Mouse (Mus musculus): ENCODE measurements around the gene Ifrd2.

Gene Ifrd2

DNA sequence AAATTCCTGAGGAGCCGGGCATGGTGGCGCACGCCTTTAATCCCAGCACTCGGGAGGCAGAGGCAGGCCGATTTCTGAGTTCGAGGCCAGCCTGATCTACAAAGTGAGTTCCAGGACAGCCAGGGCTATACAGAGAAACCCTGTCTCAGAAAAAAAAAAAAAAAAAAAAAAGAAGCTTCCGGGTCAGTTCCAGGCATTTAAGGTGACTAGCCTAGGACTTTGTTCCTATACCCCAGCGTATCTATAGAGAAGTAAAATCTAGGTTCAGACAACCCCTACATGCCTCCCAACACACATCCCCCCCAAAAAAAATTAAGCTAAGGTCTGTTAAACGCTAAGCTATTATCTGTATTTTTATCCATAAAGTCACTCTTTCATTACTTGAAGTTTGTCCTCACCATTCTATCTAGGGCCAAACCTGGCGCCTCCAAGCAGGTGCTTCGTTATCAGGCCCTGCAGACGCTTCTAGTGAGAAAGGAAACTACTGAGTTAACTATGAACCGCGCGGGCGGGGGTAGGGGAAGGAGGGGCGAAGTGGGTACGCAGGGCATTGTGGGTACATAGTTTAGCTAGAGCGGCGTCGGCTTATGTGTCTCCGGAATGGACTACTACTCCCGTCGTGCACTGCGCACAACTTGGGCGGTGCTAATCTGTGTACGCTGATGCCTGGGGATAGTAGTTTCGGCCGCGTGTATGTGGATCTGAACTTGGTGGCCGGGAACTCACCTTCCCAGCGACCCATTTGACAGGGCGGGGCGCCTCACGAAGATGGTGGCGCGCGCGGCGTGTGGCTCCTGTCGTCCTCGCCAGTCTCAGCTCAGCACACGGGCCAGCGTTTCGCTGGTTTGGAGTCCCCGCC, at the start of gene Ifrd2:
TSS of gene Ifrd2 (plus strand) at position 669 of the 859 bp plus-strand sequence.
- peak; percentile 100 for DNase-seq (ENCODE audit: low spot score)

- DNase-seq (ENCODE audit: low spot score): no peak
Observed at GRCm38 (mm10) chr9:107538231-107538630, 49.2 kb upstream of the Ifrd2 start.

GRCm38 (mm10) chr9:107538711-107539110, 48.7 kb upstream of the Ifrd2 start:
- no peak for DNase-seq (ENCODE audit: low spot score)

- DNase-seq (ENCODE audit: low spot score): no peak
Observed at GRCm38 (mm10) chr9:107539940-107540339, 47.5 kb upstream of the Ifrd2 start.

DNA sequence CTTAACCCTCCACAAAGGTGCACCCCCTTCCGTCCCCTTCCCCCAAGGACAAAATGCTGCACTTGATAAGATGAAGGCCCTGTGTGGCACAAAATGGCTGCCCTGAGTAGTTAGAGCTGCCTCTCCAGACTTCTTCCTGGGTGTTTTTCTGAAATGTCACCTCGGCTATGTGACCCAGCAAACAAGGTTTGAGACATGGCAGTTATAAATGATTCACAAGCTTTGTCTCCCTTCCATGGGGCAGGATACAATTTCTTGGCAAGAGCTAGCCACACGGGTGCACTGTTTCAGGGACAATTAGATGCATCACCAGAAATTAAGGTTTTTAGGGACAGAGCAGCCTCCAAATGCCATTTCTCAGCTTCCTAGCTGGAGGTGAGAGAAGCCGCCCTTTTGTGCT, 47.0 kb upstream of the Ifrd2 start:
- DNase-seq (ENCODE audit: low spot score): no peak

GRCm38 (mm10) chr9:107541005-107541404, 46.4 kb upstream of the Ifrd2 start:
- DNase-seq (ENCODE audit: low spot score): no peak

GRCm38 (mm10) chr9:107541474-107542351, 45.7 kb upstream of the Ifrd2 start, which contains the start of the genes Cyb561d2 and Nprl2:
Gene Cyb561d2 (minus strand): TSS chr9:107542193.
Gene Nprl2 (plus strand): TSS chr9:107542226.
- DNase-seq (ENCODE audit: low spot score): peak; percentile 96

DNA sequence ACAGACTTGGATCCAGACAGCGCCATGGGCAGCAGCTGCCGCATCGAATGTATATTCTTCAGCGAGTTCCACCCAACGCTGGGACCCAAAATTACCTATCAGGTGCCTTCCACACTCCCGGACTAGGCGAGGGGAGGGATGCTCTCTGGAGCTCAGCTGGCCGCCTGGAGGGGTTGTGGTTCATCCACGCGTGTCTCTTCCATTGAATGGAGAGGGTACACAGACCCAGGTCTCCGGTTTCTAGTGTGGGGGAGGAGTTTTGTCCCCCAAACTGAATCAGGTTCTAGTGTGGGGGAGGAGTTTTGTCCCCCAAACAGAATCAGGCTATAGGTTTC, 45.1 kb upstream of the Ifrd2 start:
- DNase-seq (ENCODE audit: low spot score): no peak

DNA sequence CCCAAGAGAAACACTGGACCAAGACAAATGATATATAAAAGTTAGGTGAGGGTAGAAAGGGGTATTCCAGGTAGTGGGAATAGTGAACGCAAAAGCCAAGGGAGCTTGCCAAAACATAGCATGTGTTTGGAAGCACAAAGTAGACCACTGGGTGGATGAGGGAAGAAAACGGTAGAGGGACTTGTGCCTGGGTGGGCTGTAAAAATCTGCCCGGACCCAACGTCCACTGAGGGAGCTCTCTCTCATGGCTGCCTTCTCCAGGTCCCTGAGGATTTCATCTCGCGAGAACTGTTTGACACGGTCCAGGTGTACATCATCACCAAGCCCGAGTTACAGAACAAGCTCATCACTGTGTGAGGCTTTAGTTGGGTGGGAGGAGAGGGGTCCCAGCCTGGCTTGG, 44.7 kb upstream of the Ifrd2 start:
- no peak for DNase-seq (ENCODE audit: low spot score)

- DNase-seq (ENCODE audit: low spot score): no peak
Observed at GRCm38 (mm10) chr9:107543299-107543698, 44.1 kb upstream of the Ifrd2 start.

- DNase-seq (ENCODE audit: low spot score): no peak
Observed at GRCm38 (mm10) chr9:107544196-107544700, 43.2 kb upstream of the Ifrd2 start.

DNA sequence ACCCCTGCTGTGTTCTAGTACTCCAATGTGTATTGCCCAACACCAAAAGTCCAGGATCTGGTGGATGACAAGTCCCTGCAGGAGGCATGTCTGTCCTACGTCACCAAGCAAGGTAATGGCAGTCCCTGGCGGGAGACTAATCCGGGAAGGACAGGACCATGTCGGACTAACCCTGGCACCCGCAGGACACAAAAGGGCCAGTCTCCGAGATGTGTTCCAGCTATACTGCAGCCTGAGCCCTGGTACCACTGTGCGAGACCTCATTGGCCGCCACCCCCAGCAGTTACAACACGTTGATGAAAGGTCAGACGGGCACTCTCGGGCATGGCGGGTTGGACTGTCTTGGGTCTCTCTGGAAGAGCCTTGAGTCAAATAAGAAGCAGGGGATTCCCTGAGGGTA, 42.7 kb upstream of the Ifrd2 start:
- no peak for DNase-seq (ENCODE audit: low spot score)

DNA sequence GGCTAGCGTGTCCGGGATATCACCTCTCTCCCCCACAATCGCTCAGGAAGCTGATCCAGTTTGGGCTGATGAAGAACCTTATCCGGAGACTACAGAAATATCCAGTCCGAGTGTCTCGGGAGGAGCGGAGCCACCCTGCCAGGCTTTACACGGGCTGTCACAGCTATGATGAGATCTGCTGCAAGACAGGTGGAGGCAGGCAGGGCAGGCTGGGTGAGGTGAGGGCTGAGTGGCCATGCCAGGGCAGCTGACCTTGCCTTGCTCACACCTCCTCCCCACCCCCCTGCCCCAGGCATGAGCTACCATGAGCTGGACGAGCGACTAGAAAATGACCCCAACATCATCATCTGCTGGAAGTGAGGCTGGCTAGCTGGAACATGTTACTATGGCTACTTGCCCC, 42.2 kb upstream of the Ifrd2 start:
- no peak for DNase-seq (ENCODE audit: low spot score)

GRCm38 (mm10) chr9:107545602-107546001, 41.8 kb upstream of the Ifrd2 start:
- DNase-seq (ENCODE audit: low spot score): peak; percentile 86

GRCm38 (mm10) chr9:107547026-107547425, 40.4 kb upstream of the Ifrd2 start, which contains the start of gene Zmynd10:
Gene Zmynd10 (plus strand): TSS chr9:107547298.
- peak; percentile 98 for DNase-seq (ENCODE audit: low spot score)

- no peak for DNase-seq (ENCODE audit: low spot score)
Observed at GRCm38 (mm10) chr9:107547957-107548356, 39.5 kb upstream of the Ifrd2 start.

GRCm38 (mm10) chr9:107548820-107549219, 38.6 kb upstream of the Ifrd2 start:
- no peak for DNase-seq (ENCODE audit: low spot score)

DNA sequence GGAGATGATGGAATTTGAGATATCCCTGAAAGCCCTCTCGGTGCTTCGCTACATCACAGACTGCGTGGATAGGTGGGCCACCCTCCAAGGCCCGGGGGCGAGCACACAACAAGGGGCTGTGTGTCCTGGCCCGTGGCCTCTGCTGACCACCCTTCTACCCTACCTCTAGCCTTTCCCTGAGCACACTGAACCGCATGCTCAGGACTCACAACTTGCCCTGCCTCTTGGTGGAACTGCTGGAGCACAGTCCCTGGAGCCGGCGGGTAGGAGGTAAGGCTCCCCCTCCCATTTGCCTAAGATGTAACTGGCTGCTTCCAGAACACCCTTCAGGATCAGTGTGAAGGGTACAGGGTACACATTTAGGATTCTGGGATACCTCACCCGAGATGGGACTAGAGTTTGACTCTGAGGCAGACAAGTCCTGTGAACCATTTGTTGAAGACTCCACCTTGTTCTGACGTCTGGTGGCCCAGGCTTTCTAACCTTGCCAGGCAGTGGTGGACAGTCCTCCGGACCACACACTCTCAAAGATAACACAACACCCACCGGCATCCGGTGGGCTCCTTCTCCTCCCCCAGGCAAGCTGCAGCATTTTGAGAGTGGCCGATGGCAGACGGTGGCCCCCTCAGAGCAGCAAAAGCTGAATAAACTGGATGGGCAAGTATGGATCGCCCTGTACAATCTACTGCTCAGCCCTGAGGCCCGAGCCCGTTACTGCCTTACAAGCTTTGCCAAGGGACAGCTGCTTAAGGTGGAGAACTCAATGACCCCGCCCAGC, 38.0 kb upstream of the Ifrd2 start:
- DNase-seq (ENCODE audit: low spot score): no peak

- no peak for DNase-seq (ENCODE audit: low spot score)
Observed at GRCm38 (mm10) chr9:107550491-107551116, 36.8 kb upstream of the Ifrd2 start.

DNA sequence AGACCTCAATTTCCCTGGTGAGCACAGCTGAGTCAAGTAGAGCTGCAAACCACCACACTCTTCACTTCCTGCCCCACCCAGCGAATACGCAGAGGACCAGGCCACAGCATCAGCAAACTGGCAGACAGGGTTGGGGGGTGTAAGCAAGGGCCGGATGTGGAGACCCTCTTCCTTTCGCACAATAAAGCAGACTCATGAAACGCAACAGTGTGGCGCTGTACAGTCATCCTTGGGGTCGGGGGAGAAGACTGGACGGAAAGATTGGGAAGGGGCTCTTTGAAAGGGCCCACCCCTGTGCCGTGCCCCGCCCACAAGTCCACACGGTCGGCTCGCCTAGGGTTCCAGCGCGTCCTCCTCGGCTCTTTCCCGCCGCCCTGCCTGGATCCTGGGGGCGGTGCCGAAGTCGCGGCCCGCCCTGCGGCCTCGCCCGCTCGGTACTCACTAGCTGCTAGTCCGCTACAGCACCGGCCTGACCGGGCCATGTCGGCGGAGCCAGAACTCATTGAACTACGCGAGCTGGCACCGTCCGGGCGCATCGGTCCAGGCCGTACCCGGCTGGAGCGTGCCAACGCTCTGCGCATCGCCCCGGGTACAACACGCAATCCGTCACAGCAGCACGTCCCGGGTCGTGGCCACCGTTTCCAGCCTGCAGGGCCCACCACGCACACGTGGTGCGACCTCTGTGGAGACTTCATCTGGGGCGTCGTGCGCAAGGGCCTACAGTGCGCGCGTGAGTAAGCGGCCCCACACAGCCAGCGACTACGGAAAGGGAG, 36.1 kb upstream of the Ifrd2 start, which contains the start of gene Rassf1:
TSS of gene Rassf1 (plus strand) at position 439 of the 773 bp plus-strand sequence.
- peak; percentile 77 for DNase-seq (ENCODE audit: low spot score)
